Mouse (Mus musculus): ENCODE data around the gene Pccb. TPM values are rescaled to one million over a fixed set of nuclear protein-coding genes. Genes with fewer than 3 reads are reported as not detected.

The Pccb gene
- polyA plus RNA-seq, 1 experiment: 69.9 TPM

DNA sequence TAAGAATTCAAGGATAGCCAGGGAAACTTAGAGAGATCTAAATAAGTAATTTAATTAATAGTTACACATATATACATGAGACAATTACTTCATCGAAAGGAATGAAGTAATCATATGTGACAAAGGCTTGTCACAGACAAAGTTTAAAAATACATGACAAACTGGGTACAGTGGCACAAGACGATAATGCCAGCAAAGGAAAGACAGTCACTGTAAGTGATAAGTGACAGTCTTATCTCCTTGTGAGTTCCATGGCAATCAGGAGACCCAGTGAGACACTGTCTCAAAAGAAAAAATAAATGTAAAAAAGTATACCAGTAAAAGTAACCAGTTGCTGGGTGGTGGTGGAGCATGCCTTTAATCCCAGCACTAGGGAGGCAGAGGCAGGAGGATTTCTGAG is 37.6 kb downstream of the Pccb start:
- no peak overlapping the region for H3K4me3 ChIP-seq (ENCODE audit: insufficient read depth, low read length)
- TF ChIP-seq CTCF (IDR thresholded peaks at IDR 0.05; ENCODE audit: extremely low read depth, insufficient read depth, low read length): no peak
- TF ChIP-seq POLR2A (IDR thresholded peaks at IDR 0.05; ENCODE audit: extremely low read depth, insufficient read depth, low read length): no peak
- H3K4me1 ChIP-seq (ENCODE audit: control insufficient read depth, insufficient read depth, low read length): no peaks in the 10 kb centered on the region
- H3K27ac ChIP-seq (ENCODE audit: insufficient read depth, low read length): no peak overlapping the region

- TF ChIP-seq CTCF (IDR thresholded peaks at IDR 0.05; ENCODE audit: extremely low read depth, insufficient read depth, low read length) (no peak), POLR2A (IDR thresholded peaks at IDR 0.05; ENCODE audit: extremely low read depth, insufficient read depth, low read length) (no peak)
- no peaks in the 10 kb centered on the region for H3K4me1 ChIP-seq (ENCODE audit: control insufficient read depth, insufficient read depth, low read length)
- H3K4me3 ChIP-seq (ENCODE audit: insufficient read depth, low read length): no peak overlapping the region
These were observed 40.8 kb downstream of the Pccb start for GRCm38 (mm10) chr9:100993937-100994336.

DNA sequence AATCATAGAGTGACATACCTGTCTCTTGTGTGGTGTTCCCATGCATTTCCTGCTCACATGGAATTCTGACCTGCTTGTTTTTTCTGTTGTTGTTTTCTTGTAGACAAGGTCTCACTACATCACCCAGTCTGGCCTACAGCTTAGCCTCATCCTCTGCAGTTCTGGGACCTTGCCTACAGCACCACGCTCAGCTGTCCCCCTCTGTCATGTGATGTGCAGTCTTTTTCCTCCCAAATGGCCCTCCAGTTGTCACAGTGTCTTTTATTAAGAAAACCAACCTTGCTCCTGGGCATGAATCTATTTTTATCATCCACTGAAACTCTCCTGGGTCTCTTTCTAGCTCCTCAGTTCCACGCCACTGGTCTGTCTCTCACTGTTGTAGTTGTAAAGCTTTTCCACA is 42.5 kb downstream of the Pccb start:
- Histone ChIP-seq H3K27ac (ENCODE audit: insufficient read depth, low read length) (no peak overlapping the region), H3K4me1 (ENCODE audit: control insufficient read depth, insufficient read depth, low read length) (no peaks in the 10 kb centered on the region), H3K4me3 (ENCODE audit: insufficient read depth, low read length) (no peak overlapping the region)
- no peak for TF ChIP-seq POLR2A (IDR thresholded peaks at IDR 0.05; ENCODE audit: extremely low read depth, insufficient read depth, low read length)
- no peak for TF ChIP-seq CTCF (IDR thresholded peaks at IDR 0.05; ENCODE audit: extremely low read depth, insufficient read depth, low read length)

More at GRCm38 (mm10) chr9:100993937-100994336, 40.8 kb downstream of the Pccb start:
- no peak overlapping the region for H3K27ac ChIP-seq (ENCODE audit: insufficient read depth, low read length)

DNA sequence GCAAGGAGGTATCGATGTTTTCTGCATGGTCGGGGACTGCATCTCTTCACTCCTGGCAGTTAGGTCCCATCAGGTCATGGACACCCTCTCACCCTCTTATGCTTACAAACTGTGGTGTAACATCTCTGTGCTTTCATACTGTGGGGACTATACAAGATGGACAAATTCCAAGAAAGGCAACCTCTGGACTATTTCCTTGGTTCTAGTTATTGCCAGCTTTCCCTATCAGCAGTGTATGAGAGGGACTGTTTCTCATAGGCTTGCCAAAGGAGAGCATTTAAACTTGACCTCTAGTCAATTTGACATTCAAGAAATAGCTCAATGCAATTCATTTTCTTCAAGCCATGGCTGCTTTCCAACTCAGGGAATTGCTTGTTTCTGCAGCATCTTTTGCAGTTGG is 43.4 kb downstream of the Pccb start:
- TF ChIP-seq CTCF (IDR thresholded peaks at IDR 0.05; ENCODE audit: extremely low read depth, insufficient read depth, low read length): no peak
- no peak for TF ChIP-seq POLR2A (IDR thresholded peaks at IDR 0.05; ENCODE audit: extremely low read depth, insufficient read depth, low read length)
- no peak overlapping the region for H3K27ac ChIP-seq (ENCODE audit: insufficient read depth, low read length)
- H3K4me1 ChIP-seq (ENCODE audit: control insufficient read depth, insufficient read depth, low read length): no peaks in the 10 kb centered on the region
- H3K4me3 ChIP-seq (ENCODE audit: insufficient read depth, low read length): no peak overlapping the region

GRCm38 (mm10) chr9:100990609-100991008 is 44.1 kb downstream of the Pccb start:
- H3K4me1 ChIP-seq (ENCODE audit: control insufficient read depth, insufficient read depth, low read length): no peaks in the 10 kb centered on the region
- TF ChIP-seq POLR2A (IDR thresholded peaks at IDR 0.05; ENCODE audit: extremely low read depth, insufficient read depth, low read length) (no peak), CTCF (IDR thresholded peaks at IDR 0.05; ENCODE audit: extremely low read depth, insufficient read depth, low read length) (no peak)
- no peak overlapping the region for H3K27ac ChIP-seq (ENCODE audit: insufficient read depth, low read length)
- H3K4me3 ChIP-seq (ENCODE audit: insufficient read depth, low read length): no peak overlapping the region

- H3K4me3 ChIP-seq (ENCODE audit: insufficient read depth, low read length): no peak overlapping the region
- TF ChIP-seq POLR2A (IDR thresholded peaks at IDR 0.05; ENCODE audit: extremely low read depth, insufficient read depth, low read length) (no peak), CTCF (IDR thresholded peaks at IDR 0.05; ENCODE audit: extremely low read depth, insufficient read depth, low read length) (no peak)
- no peaks in the 10 kb centered on the region for H3K4me1 ChIP-seq (ENCODE audit: control insufficient read depth, insufficient read depth, low read length)
- H3K27ac ChIP-seq (ENCODE audit: insufficient read depth, low read length): no peak overlapping the region
These were observed 46.8 kb downstream of the Pccb start for GRCm38 (mm10) chr9:100987850-100988249.

DNA sequence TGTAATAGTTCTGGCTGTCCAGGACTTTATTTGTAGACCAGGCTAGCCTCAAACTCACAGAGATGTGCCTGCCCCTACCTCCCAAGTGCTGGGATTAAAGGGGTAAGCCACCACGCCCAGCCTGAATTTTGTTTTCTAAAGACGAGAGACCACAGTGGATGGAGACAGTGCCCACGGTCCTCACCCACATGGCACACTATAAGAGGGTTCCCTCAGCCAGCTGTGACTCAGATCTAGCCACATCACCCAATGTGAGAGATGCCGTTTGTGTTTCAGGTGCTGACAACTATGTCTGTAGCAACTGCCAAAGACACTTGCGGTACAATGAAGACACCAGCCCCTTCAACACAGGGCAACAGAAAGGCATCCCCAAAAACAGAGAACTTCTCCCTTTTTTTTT is 47.7 kb downstream of the Pccb start:
- H3K27ac ChIP-seq (ENCODE audit: insufficient read depth, low read length): no peak overlapping the region
- no peaks in the 10 kb centered on the region for H3K4me1 ChIP-seq (ENCODE audit: control insufficient read depth, insufficient read depth, low read length)
- TF ChIP-seq POLR2A (IDR thresholded peaks at IDR 0.05; ENCODE audit: extremely low read depth, insufficient read depth, low read length) (no peak), CTCF (IDR thresholded peaks at IDR 0.05; ENCODE audit: extremely low read depth, insufficient read depth, low read length) (no peak)
- no peak overlapping the region for H3K4me3 ChIP-seq (ENCODE audit: insufficient read depth, low read length)

GRCm38 (mm10) chr9:100984381-100985310 is 50.1 kb downstream of the Pccb start:
- no peak overlapping the region for H3K4me3 ChIP-seq (ENCODE audit: insufficient read depth, low read length)
- no peak for TF ChIP-seq POLR2A (IDR thresholded peaks at IDR 0.05; ENCODE audit: extremely low read depth, insufficient read depth, low read length)
- no peak for TF ChIP-seq CTCF (IDR thresholded peaks at IDR 0.05; ENCODE audit: extremely low read depth, insufficient read depth, low read length)
- no peak overlapping the region for H3K27ac ChIP-seq (ENCODE audit: insufficient read depth, low read length)
- no peaks in the 10 kb centered on the region for H3K4me1 ChIP-seq (ENCODE audit: control insufficient read depth, insufficient read depth, low read length)

GRCm38 (mm10) chr9:100982786-100983185 is 51.9 kb downstream of the Pccb start:
- H3K4me3 ChIP-seq (ENCODE audit: insufficient read depth, low read length): no peak overlapping the region
- TF ChIP-seq CTCF (IDR thresholded peaks at IDR 0.05; ENCODE audit: extremely low read depth, insufficient read depth, low read length): no peak
- TF ChIP-seq POLR2A (IDR thresholded peaks at IDR 0.05; ENCODE audit: extremely low read depth, insufficient read depth, low read length): no peak
- no peaks in the 10 kb centered on the region for H3K4me1 ChIP-seq (ENCODE audit: control insufficient read depth, insufficient read depth, low read length)
- H3K27ac ChIP-seq (ENCODE audit: insufficient read depth, low read length): no peak overlapping the region

GRCm38 (mm10) chr9:100979260-100979659 is 55.4 kb downstream of the Pccb start:
- Histone ChIP-seq H3K4me3 (ENCODE audit: insufficient read depth, low read length) (no peak overlapping the region), H3K27ac (ENCODE audit: insufficient read depth, low read length) (no peak overlapping the region), H3K4me1 (ENCODE audit: control insufficient read depth, insufficient read depth, low read length) (no peaks in the 10 kb centered on the region)
- TF ChIP-seq POLR2A (IDR thresholded peaks at IDR 0.05; ENCODE audit: extremely low read depth, insufficient read depth, low read length): no peak
- TF ChIP-seq CTCF (IDR thresholded peaks at IDR 0.05; ENCODE audit: extremely low read depth, insufficient read depth, low read length): no peak
